Mouse (Mus musculus) activated CD4-positive, CD25-positive, alpha-beta regulatory T cell, adult 4 months (primary cell): ENCODE results near the gene Gm20219. TPM values are rescaled to one million over a fixed set of nuclear protein-coding genes. Genes with fewer than 3 reads are reported as not detected.
A peak's percentile ranks its signal among the peaks of the same experiment; 100 is the strongest.
"Not testable (repeated sequence)": the region's sequence is repeated elsewhere in the genome, so short reads cannot be mapped to it uniquely, and the experiment has no call there.

Experiments used
- ATAC-seq: one replicate; pipeline ENCODE4 v1.8.0; 2017
- polyA plus RNA-seq, 2 experiments: library from polyadenylated mRNA; unstranded; fragments of 100-300 nt; shearing (Covaris generic); gene quantifications; one replicate each; pipeline ENCODE4 v1.2.1; 2017

Gm20219 gene
- polyA plus RNA-seq, 2 experiments from 2014 or later = 1.4 to 2.4 TPM

- no peak for ATAC-seq
Measured at GRCm38 (mm10) chr17:56511707-56512090, 42.5 kb downstream of the Gm20219 start.

- no peak for ATAC-seq
Measured at GRCm38 (mm10) chr17:56510970-56511706, 43.0 kb downstream of the Gm20219 start.

- ATAC-seq = no peak
Measured at GRCm38 (mm10) chr17:56510473-56510969, 43.7 kb downstream of the Gm20219 start.

DNA sequence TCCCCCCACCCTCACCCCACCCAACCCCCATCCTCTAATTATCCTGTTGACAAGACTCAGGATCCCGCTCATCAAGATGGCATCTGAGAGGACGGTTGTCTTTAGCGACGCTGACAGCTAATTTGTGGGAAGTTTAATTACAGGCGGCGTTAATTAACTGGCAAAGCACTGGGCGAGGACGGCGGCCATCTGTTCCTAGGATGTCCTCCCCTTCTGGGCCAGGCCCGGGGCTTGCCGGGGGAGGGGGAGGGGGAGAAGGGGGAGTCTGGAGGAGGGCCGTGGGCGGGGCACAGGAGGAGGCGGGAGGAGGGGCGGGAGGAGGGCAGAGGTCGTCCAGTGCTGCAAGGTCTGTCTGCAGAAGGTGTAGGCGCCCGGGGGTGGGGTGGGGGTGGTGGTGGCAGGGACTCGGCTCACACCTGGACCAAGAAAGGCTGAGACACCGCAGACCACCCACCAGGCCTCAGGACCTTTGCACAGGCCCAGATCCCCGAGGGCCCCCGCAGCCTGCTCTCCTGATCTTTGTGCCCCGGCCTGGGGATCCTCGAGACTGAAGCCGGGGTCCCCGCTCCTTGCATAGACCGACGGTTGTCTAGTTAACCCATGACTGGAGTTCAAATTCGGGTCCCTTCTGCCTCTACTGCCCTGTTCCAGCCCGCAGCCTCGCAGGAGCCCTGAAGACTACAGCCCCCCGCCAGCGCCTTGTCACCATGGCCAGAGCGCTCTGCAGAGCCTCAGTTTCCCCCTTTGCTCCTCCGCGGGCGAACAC is 44.3 kb downstream of the Gm20219 start:
- no peak for ATAC-seq

DNA sequence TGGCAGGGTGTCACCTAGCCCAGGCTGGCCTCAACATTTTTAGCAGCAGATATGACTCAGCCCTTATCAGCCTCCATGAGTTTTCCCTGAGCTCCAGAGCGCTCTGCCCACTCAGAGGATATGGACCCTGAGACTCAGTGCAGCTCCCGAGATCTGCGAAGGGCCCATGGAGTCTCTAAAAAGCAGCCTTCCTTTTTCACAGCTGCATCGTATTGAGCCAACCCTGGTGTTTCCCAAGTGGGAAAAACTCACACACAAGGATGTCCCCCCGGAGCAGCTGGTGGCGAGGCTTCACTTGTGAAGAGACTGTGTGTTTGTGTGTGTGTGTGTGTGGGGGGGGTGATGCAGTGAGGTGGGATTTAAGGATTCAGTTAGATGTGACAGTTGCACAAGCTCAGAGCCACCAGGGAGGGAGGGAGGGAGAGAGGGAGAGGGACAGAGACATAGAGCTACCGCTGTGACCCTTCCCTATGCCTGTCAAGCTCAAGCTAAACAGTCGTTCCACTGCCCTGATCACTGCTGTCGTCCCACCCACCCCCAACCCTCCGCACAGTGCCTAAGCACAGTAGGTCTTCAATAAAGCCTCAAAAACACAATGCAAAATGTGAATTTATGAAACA is 45.1 kb downstream of the Gm20219 start:
- no peak for ATAC-seq

GRCm38 (mm10) chr17:56507161-56508068 is 46.8 kb downstream of the Gm20219 start:
- peak; percentile 95 for ATAC-seq

DNA sequence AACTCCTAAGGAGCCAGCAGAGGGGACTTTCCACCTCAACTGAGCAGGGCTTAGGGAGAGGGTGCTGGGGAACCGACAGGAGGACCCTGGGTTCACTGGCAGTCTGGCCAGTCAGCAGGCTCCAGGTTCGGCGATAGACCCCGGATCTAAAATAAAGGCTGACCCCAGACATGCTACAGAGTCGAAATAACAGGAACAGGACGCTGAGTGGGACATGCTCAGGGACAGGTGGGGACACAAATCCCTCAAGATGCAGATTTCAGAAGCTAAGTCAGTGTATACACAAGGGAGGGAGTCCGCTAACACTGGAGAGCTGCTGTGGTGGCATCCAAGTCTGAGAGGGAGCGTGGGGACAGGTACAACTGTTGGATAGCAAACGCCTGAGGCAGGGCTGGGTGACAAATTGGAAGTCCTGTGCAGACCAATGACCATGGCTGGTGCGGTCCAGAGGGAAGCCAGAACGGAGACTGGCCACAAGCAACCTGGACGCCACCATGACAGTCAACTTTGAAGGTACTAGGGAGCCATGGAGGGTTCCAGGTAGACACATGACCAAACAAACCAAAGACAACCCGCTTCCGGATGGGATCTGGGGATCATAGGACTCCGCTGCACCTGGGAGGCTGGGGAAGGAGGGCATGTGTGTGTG is 47.6 kb downstream of the Gm20219 start:
- ATAC-seq = no peak

DNA sequence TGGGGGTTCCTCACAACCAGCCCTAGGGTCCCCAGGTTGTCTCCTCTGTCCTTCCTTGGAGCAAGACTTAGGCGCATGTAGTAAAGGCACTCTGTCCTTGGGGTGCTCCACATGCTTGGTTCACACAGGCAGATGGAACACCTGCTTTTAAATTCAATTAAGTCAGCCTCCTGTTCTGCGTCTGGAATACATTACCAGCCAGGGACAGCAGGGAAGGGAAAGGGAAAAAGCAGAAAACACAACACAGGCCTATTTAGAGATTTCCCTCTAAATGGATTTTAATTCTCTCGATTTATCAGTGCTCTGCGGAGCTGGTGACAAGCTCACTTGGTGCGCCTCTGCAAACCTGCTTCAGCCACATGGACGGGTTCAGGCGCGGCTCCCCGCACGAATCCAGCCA is 48.8 kb downstream of the Gm20219 start:
- ATAC-seq = no peak

DNA sequence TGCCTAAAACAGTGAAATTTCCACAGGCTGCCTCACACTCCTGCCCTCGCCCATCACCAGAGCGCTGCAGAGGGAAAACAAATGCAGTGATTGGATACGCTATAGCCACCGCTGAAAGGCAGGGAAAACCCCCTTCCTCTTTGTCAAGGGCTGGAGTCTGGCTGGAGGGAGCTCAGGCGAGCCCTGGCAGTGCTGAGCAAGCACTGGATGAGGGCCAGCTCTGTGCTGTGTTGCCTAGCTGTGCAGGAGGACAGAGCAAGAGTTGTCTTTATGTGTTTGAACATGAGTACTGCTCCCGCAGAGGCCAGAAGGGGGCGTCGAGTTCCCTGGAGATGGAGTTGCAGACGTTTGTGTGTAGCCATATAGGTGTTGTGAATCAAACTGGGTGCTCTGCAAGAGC is 51.7 kb downstream of the Gm20219 start:
- ATAC-seq = no peak

DNA sequence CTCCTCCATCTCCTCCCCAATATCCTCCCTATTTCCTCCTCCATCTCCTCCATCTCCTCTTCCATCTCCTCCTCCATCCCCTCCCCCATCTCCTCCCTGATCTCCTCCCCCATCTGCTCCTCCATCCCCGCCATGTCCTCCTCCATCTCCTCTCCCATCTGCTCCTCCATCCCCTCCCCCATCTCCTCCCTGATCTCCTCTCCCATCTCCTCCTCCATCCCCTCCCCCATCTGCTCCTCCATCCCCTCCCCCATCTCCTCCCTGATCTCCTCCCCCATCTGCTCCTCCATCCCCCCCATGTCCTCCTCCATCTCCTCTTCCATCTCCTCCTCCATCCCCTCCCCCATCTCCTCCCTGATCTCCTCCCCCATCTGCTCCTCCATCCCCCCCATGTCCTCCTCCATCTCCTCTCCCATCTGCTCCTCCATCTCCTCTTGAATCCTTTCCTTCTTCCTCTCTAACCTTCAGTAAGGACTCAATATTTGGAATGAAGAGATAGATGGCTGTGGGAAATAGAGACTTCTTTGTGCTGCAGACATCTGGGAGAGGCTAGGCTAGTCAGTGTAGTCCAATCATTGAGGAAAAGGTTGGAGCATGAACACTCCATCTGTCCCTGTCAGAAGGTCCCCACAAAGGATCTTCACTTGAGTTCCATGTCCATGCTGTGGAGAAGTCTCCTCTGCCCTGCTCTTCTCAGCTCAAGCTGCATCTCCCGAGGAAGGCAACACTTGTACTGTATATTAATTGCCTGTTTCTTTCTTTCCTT is 52.4 kb downstream of the Gm20219 start:
- not testable (repeated sequence) for ATAC-seq

Other genes starting within 250 kb of the Gm20219 start
- gene Kdm4b, start 228.3 kb downstream of the Gm20219 start, polyA plus RNA-seq = 1 to 10 TPM; 6.4 to 6.8 TPM
- gene Ptprs, start 77.9 kb downstream of the Gm20219 start, polyA plus RNA-seq = 1 to 10 TPM; 6.5 to 8.6 TPM
- gene Znrf4, start 42.0 kb downstream of the Gm20219 start, polyA plus RNA-seq = not detected
- gene Safb2, start 30.2 kb upstream of the Gm20219 start, polyA plus RNA-seq = 10 to 100 TPM; 39.6 to 40.2 TPM
- gene Safb, start 30.4 kb upstream of the Gm20219 start, polyA plus RNA-seq = 10 to 100 TPM; 34.0 to 45.4 TPM
- gene 2410015M20Rik, start 55.4 kb upstream of the Gm20219 start, polyA plus RNA-seq = 100 to 1,000 TPM; 272 to 317 TPM
- 1,000 to 10,000 TPM; 4,432 to 4,869 TPM for gene Rpl36, start 59.0 kb upstream of the Gm20219 start, polyA plus RNA-seq
- 1 to 10 TPM; 7.0 to 8.0 TPM for gene Lonp1, start 72.5 kb upstream of the Gm20219 start, polyA plus RNA-seq
- gene Catsperd, start 73.8 kb upstream of the Gm20219 start, polyA plus RNA-seq = 1 to 10 TPM in 1 of 2 experiments, under 1 TPM in 1; 0.87 to 1.0 TPM
- gene Ranbp3, start 118.9 kb upstream of the Gm20219 start, polyA plus RNA-seq = 10 to 100 TPM; 40.5 to 56.7 TPM
- gene Ndufa11, start 163.4 kb upstream of the Gm20219 start, polyA plus RNA-seq = 100 to 1,000 TPM; 272 to 279 TPM
- 1 to 10 TPM; 6.0 TPM for gene Vmac, start 163.6 kb upstream of the Gm20219 start, polyA plus RNA-seq
- gene Nrtn, start 203.1 kb upstream of the Gm20219 start, polyA plus RNA-seq = not detected
- gene Dus3l, start 210.4 kb upstream of the Gm20219 start, polyA plus RNA-seq = 10 to 100 TPM; 24.3 to 32.7 TPM
- under 1 TPM; 0.33 to 0.74 TPM for gene Prr22, start 215.9 kb upstream of the Gm20219 start, polyA plus RNA-seq